Mouse (Mus musculus) brain, embryonic 14.5 days (tissue): ENCODE measurements around the gene Diaph3. TPM values are rescaled to one million over a fixed set of nuclear protein-coding genes. Genes with fewer than 3 reads are reported as not detected.
"Not testable (repeated sequence)": the region's sequence is repeated elsewhere in the genome, so short reads cannot be mapped to it uniquely, and the experiment has no call there.

Experiments used
- DNase-seq: peaks from one replicate; pipeline ENCODE4 v3.0.0-alpha.2; 2011; ENCODE audit warnings: low read depth
- CTCF ChIP-seq: fragments of 200-500 bp; IDR thresholded peaks from 2 replicates; pipeline ENCODE4 v1.5.1; 2012; ENCODE audit warnings: inconsistent platforms, mild to moderate bottlenecking, moderate library complexity, borderline replicate concordance; ENCODE audit not compliant: insufficient read depth, insufficient read length; ENCODE audit errors: extremely low read depth
- POLR2A ChIP-seq: fragments of 200-500 bp; IDR thresholded peaks from 2 replicates; pipeline ENCODE4 v1.6.1; 2012; ENCODE audit warnings: mild to moderate bottlenecking, inconsistent platforms, borderline replicate concordance; ENCODE audit not compliant: poor library complexity, insufficient read depth, insufficient read length, severe bottlenecking; ENCODE audit errors: extremely low read depth
- polyA plus RNA-seq: library from polyadenylated mRNA; depleted of rRNA; stranded (reverse); fragments of >200 nt; gene quantifications from 2 replicates; pipeline ENCODE4 v1.2.3, GENCODE M21; 2012

Gene Diaph3
- polyA plus RNA-seq, 1 experiment, result 2.8 TPM

GRCm38 (mm10) chr14:86738916-86739315, 402.1 kb downstream of the Diaph3 start:
- TF ChIP-seq POLR2A (no peak), CTCF (no peak)
- DNase-seq, result no peak

- DNase-seq, result no peak
- no peak for TF ChIP-seq POLR2A
- TF ChIP-seq CTCF, result no peak
Measured at GRCm38 (mm10) chr14:86736646-86737045, 404.4 kb downstream of the Diaph3 start.

- DNase-seq, result peak; percentile 52
- no peak for TF ChIP-seq CTCF
- TF ChIP-seq POLR2A, result no peak
Measured at GRCm38 (mm10) chr14:86731300-86731699, 409.7 kb downstream of the Diaph3 start.

GRCm38 (mm10) chr14:86729617-86730098, 411.4 kb downstream of the Diaph3 start:
- no peak for TF ChIP-seq POLR2A
- TF ChIP-seq CTCF, result no peak
- peak; percentile 90 for DNase-seq

GRCm38 (mm10) chr14:86727538-86728045, 413.4 kb downstream of the Diaph3 start:
- no peak for DNase-seq
- TF ChIP-seq CTCF, result no peak
- TF ChIP-seq POLR2A, result no peak

- TF ChIP-seq POLR2A (no peak), CTCF (no peak)
- no peak for DNase-seq
Measured at GRCm38 (mm10) chr14:86721768-86722167, 419.3 kb downstream of the Diaph3 start.

- TF ChIP-seq CTCF, result no peak
- TF ChIP-seq POLR2A, result no peak
- no peak for DNase-seq
Measured at GRCm38 (mm10) chr14:86721082-86721481, 420.0 kb downstream of the Diaph3 start.

GRCm38 (mm10) chr14:86720408-86720807, 420.6 kb downstream of the Diaph3 start:
- DNase-seq, result not testable (repeated sequence)

- TF ChIP-seq CTCF, result no peak
- no peak for TF ChIP-seq POLR2A
- no peak for DNase-seq
Measured at GRCm38 (mm10) chr14:86714088-86714690, 426.8 kb downstream of the Diaph3 start.

- TF ChIP-seq POLR2A, result no peak
- TF ChIP-seq CTCF, result no peak
- no peak for DNase-seq
Measured at GRCm38 (mm10) chr14:86704080-86704479, 437.0 kb downstream of the Diaph3 start.

GRCm38 (mm10) chr14:86701145-86701544, 439.9 kb downstream of the Diaph3 start:
- no peak for TF ChIP-seq CTCF
- TF ChIP-seq POLR2A, result no peak
- DNase-seq, result peak; percentile 53

- DNase-seq, result no peak
- TF ChIP-seq POLR2A, result no peak
Measured at GRCm38 (mm10) chr14:86697887-86698286, 443.1 kb downstream of the Diaph3 start.
